Mouse (Mus musculus) liver, adult 2 months (tissue): ENCODE data around the gene Dedd2.

Experiments used
- CTCF ChIP-seq: fragments of 200-500 bp; IDR thresholded peaks from 2 replicates; pipeline ENCODE4 v1.5.1; 2011; ENCODE audit warnings: low read depth, low read length, control low read depth
- POLR2A ChIP-seq: fragments of 200-500 bp; IDR thresholded peaks from 2 replicates; pipeline ENCODE4 v1.6.1; 2011; ENCODE audit warnings: low read length, control low read depth; ENCODE audit not compliant: insufficient read depth; ENCODE audit errors: extremely low read depth

GRCm38 (mm10) chr7:25251071-25251791, 30.8 kb upstream of the Dedd2 start:
- no peak for TF ChIP-seq POLR2A
- no peak for TF ChIP-seq CTCF
